Mouse (Mus musculus) embryo, embryonic 10.5 days (tissue): ENCODE measurements around the gene Chst11.

ENCODE experiments used
- DNase-seq: peaks from one replicate; pipeline ENCODE4 v3.0.0-alpha.2; 2015; ENCODE audit warnings: low spot score

The Chst11 gene

GRCm38 (mm10) chr10:82984950-82985699, at the start of gene Chst11:
Chst11 (plus strand) TSS chr10:82985498.
- DNase-seq, result peak; percentile 85

- DNase-seq, result no peak
Measured at GRCm38 (mm10) chr10:82935774-82936173, 49.5 kb upstream of the Chst11 start.

GRCm38 (mm10) chr10:82953415-82953814, 31.9 kb upstream of the Chst11 start:
- DNase-seq, result no peak

- no peak for DNase-seq
Measured at GRCm38 (mm10) chr10:82955117-82955516, 30.2 kb upstream of the Chst11 start.

- DNase-seq, result no peak
Measured at GRCm38 (mm10) chr10:82958218-82958761, 27.0 kb upstream of the Chst11 start.

- no peak for DNase-seq
Measured at GRCm38 (mm10) chr10:82959316-82959715, 26.0 kb upstream of the Chst11 start.

- peak; percentile 53 for DNase-seq
Measured at GRCm38 (mm10) chr10:82961302-82961701, 24.0 kb upstream of the Chst11 start.

- no peak for DNase-seq
Measured at GRCm38 (mm10) chr10:82962018-82962417, 23.3 kb upstream of the Chst11 start.

- DNase-seq, result no peak
Measured at GRCm38 (mm10) chr10:82962472-82963020, 22.8 kb upstream of the Chst11 start.

- DNase-seq, result no peak
Measured at GRCm38 (mm10) chr10:82964491-82964890, 20.8 kb upstream of the Chst11 start.

- DNase-seq, result no peak
Measured at GRCm38 (mm10) chr10:82966672-82967071, 18.6 kb upstream of the Chst11 start.

GRCm38 (mm10) chr10:82969612-82970011, 15.7 kb upstream of the Chst11 start:
- no peak for DNase-seq

GRCm38 (mm10) chr10:82971549-82971948, 13.7 kb upstream of the Chst11 start:
- DNase-seq, result no peak

GRCm38 (mm10) chr10:82974201-82974600, 11.1 kb upstream of the Chst11 start:
- no peak for DNase-seq

GRCm38 (mm10) chr10:82974627-82975177, 10.6 kb upstream of the Chst11 start:
- DNase-seq, result no peak

- DNase-seq, result no peak
Measured at GRCm38 (mm10) chr10:82975806-82976205, 9.5 kb upstream of the Chst11 start.

- no peak for DNase-seq
Measured at GRCm38 (mm10) chr10:82982286-82982685, 3.0 kb upstream of the Chst11 start.

- peak; percentile 78 for DNase-seq
Measured at GRCm38 (mm10) chr10:82985700-82986131, 418 bp downstream of the Chst11 start.

GRCm38 (mm10) chr10:82986251-82986992, 1.1 kb downstream of the Chst11 start:
- DNase-seq, result peak; percentile 54

- no peak for DNase-seq
Measured at GRCm38 (mm10) chr10:82986993-82987349, 1.7 kb downstream of the Chst11 start.

GRCm38 (mm10) chr10:82987394-82987793, 2.1 kb downstream of the Chst11 start:
- DNase-seq, result peak; percentile 16

- peak; percentile 14 for DNase-seq
Measured at GRCm38 (mm10) chr10:82989418-82990025, 4.2 kb downstream of the Chst11 start.
